Mouse (Mus musculus): ENCODE results near the gene Nab2.
A peak's percentile ranks its signal among the peaks of the same experiment; 100 is the strongest.

DNA sequence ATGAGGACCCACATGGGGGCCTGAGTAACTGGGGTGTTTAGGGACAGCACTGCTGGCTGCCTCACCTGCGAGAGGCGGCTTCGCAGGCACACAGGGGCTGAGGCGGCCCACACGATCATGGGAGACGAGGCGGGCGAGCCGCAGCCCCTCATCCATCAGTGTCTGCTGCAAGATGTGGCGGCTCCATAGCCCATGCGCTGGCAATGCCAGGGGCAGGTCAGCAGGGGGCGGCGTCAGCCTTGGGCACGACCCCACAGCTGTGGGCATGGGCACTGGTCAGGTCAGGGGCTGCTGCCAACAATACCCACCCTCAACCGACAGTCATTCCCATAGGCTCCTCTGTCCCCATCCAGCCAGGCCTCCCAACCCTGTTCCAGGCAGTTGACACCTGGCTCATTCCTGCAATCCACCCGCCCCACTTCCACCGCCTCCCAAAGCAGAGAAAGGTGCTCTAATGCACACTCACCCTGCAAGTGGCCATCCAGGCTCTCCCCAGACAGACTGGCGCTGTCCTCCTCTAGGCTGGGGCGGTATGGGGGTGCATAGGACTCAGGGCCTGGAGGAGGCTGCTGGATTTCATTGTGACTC, 5.6 kb downstream of the Nab2 start:
- no peak for TF ChIP-seq POLR2A (IDR thresholded peaks at IDR 0.05; ENCODE audit: extremely low read depth, insufficient read depth, low read length)
- peak; percentile 17; the same call in 1 of the 2 replicates for TF ChIP-seq CTCF (IDR thresholded peaks at IDR 0.05; ENCODE audit: low read depth, low read length)

Measured in liver, adult 2 months (tissue).